Mouse (Mus musculus) liver, postnatal 0 days (tissue): ENCODE results near the gene Casp7.

Experiments
- CTCF ChIP-seq: sonication (generic); IDR thresholded peaks from 2 replicates; pipeline ENCODE4 v1.5.1; 2016; ENCODE audit warnings: antibody characterized with exemption, low read depth
- EP300 ChIP-seq: IDR thresholded peaks from 2 replicates; pipeline ENCODE4 v1.6.1; 2016; ENCODE audit warnings: antibody characterized with exemption, low read depth, mild to moderate bottlenecking

DNA sequence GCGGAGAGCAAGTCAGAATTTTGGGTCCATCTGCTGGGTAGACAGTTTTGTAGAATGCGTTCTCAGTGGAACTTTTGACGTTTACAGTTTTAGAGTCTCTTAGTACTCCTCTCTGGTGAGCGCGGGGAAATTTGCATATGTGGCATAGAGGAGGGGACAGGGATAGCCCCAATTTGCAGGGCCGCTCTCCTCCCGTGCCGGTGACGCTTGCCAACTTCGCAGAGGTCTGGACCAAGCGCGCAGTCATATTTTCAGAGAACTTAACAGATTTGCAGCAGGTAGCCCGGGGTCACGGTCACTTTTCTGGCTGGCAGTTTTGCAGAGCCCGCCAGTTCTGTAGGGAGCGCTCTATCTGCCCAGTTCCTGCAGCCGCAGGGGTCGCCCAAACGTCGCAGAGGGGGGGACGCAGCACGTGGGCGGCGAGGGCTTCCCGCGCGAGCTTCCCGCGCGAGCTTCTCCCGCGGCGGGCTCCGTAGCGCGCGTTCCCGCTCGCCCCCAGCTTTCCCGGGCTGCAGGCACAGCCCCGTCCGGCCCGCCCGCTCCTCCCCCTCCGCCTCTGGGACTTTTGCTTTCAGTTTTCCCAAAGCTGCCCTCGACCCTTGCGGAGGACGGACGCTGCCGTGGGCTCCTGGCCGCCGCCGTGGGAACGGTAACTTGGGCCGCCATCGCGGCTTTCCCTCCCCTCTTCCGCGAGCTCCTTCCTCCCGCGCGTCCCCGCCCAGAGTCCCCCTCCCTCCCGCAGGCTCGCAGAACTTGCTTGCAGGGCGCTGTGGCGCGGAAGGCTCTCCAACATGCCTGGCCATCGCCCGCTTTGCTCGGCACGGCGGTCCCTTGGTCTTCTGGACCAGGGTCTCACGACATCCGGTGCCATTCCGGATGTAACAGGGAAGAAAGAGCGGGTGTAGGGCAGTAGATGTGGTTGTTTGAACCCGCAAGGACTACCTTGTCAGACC, at the start of gene Casp7:
- no peak; the same call in 1 of the 2 replicates for TF ChIP-seq CTCF
- TF ChIP-seq EP300, result no peak
